ENCODE assay signal across 12 mouse cellular contexts in genomic region chr1:167084330-167084729, GRCm38 (mm10).
"Had no signal": no experiment of that assay in that cellular context is flagged by ENCODE, and none has a peak within 500 bp of the region (broad histone marks: within the 10 kb centered on the region; RNA-seq: fewer than 3 reads in every experiment).

No protein-coding gene starts in this region.

- ATAC-seq: liver, postnatal 0 days; lung, postnatal 0 days had no signal

- DNase-seq: kidney, adult 2 months; kidney, postnatal 25 days; layer of hippocampus, adult 9-11 months; left cerebral cortex, postnatal 4 days; liver, postnatal 0 days; lung, embryonic 14.5 days; midbrain, embryonic 14.5 days; right cerebral cortex, postnatal 14 days; spleen, adult 18-20 months; thymus, adult 18-20 months; thymus, postnatal 36 days had no signal
